Mouse (Mus musculus) MEL (cell line): ENCODE results near the gene Vwa8. TPM values are rescaled to one million over a fixed set of nuclear protein-coding genes. Genes with fewer than 3 reads are reported as not detected.

ENCODE experiments used
- DNase-seq: peaks from one replicate; pipeline ENCODE4 v3.0.0; 2011; ENCODE audit warnings: low read depth, low spot score
- H3K27ac ChIP-seq: 2 replicates; pipeline ENCODE4 v1.5.1; 2012; ENCODE audit warnings: low read depth, mild to moderate bottlenecking, control low read depth, low read length, moderate library complexity; ENCODE audit not compliant: control insufficient read depth
- H3K27me3 ChIP-seq, 2 experiments: fragments of 150-350 bp in 1 of 2; sonication (generic) in 1 of 2; 2 replicates each; pipeline ENCODE4 v1.6.1; 2012; ENCODE audit warnings: low read length in 2 of 2, mild to moderate bottlenecking in 2 of 2, improper control_type of control experiment in 1 of 2, moderate library complexity in 1 of 2; ENCODE audit not compliant: insufficient read depth in 2 of 2, control insufficient read depth in 1 of 2
- H3K36me3 ChIP-seq, 2 experiments: 2 replicates each; pipeline ENCODE4 v1.6.1; 2012 to 2014; ENCODE audit warnings: low read length in 2 of 2, improper control_type of control experiment in 1 of 2, inconsistent platforms in 1 of 2, mild to moderate bottlenecking in 1 of 2; ENCODE audit not compliant: insufficient read depth in 2 of 2, control insufficient read depth in 1 of 2
- H3K4me1 ChIP-seq, 2 experiments: fragments of 150-350 bp in 1 of 2; sonication (generic) in 1 of 2; 2 replicates each; pipeline ENCODE4 v1.6.1; 2012; ENCODE audit warnings: low read length in 2 of 2, improper control_type of control experiment in 1 of 2, mild to moderate bottlenecking in 1 of 2; ENCODE audit not compliant: insufficient read depth in 2 of 2, control insufficient read depth in 1 of 2
- H3K4me3 ChIP-seq, 2 experiments: fragments of 150-350 bp in 1 of 2; sonication (generic) in 1 of 2; 2 replicates each; pipeline ENCODE4 v1.5.1; 2012; ENCODE audit warnings: low read depth in 2 of 2, low read length in 2 of 2, mild to moderate bottlenecking in 2 of 2, moderate library complexity in 2 of 2, control low read depth in 1 of 2, improper control_type of control experiment in 1 of 2; ENCODE audit not compliant: control insufficient read depth in 1 of 2, insufficient read depth in 1 of 2
- H3K79me2 ChIP-seq: 2 replicates; pipeline ENCODE4 v1.6.1; 2012; ENCODE audit warnings: mild to moderate bottlenecking, low read length, moderate library complexity; ENCODE audit not compliant: control insufficient read depth, poor library complexity, insufficient read depth
- H3K9ac ChIP-seq: 2 replicates; pipeline ENCODE4 v1.6.1; 2012; ENCODE audit warnings: low read depth, mild to moderate bottlenecking, control low read depth, low read length, moderate library complexity; ENCODE audit not compliant: control insufficient read depth, poor library complexity, severe bottlenecking
- H3K9me3 ChIP-seq: fragments of 150-350 bp; sonication (generic); replicated peaks from 2 replicates; pipeline ENCODE4 v1.6.1; 2012; ENCODE audit warnings: mild to moderate bottlenecking, low read length, improper control_type of control experiment, moderate library complexity; ENCODE audit not compliant: insufficient read depth
- CHD2 ChIP-seq: IDR thresholded peaks from 2 replicates; pipeline ENCODE4 v1.6.1; 2011; ENCODE audit warnings: low read length, improper control_type of control experiment
- EP300 ChIP-seq, 2 experiments: IDR thresholded peaks; 2 replicates each; pipeline ENCODE4 v1.6.1; 2011; ENCODE audit warnings: improper control_type of control experiment in 2 of 2, low read length in 2 of 2, low read depth in 1 of 2, mild to moderate bottlenecking in 1 of 2
- ETS1 ChIP-seq: IDR thresholded peaks from 2 replicates; pipeline ENCODE4 v1.6.1; 2012; ENCODE audit warnings: low read depth, mild to moderate bottlenecking, inconsistent platforms, low read length, improper control_type of control experiment, moderate library complexity
- GATA1 ChIP-seq: IDR thresholded peaks from 2 replicates; pipeline ENCODE4 v1.6.1; 2011; ENCODE audit warnings: low read depth, low read length, improper control_type of control experiment
- KAT2A ChIP-seq: conservative IDR thresholded peaks from 2 replicates; pipeline ENCODE4 v1.6.1; 2012; ENCODE audit warnings: low read depth, low read length, improper control_type of control experiment, inconsistent platforms
- MAFK ChIP-seq: IDR thresholded peaks from 2 replicates; pipeline ENCODE4 v1.6.1; 2011; ENCODE audit warnings: low read depth, mild to moderate bottlenecking, low read length, improper control_type of control experiment, borderline replicate concordance
- MEF2A ChIP-seq: IDR thresholded peaks from 2 replicates; pipeline ENCODE4 v1.6.1; 2014; ENCODE audit warnings: low read depth, mild to moderate bottlenecking, inconsistent platforms, low read length, improper control_type of control experiment; ENCODE audit not compliant: poor library complexity, insufficient replicate concordance, severe bottlenecking; ENCODE audit errors: extremely low read depth
- MXI1 ChIP-seq: IDR thresholded peaks from 2 replicates; pipeline ENCODE4 v1.6.1; 2011; ENCODE audit warnings: mild to moderate bottlenecking, low read depth, low read length, improper control_type of control experiment
- MYC ChIP-seq: IDR thresholded peaks from 2 replicates; pipeline ENCODE4 v1.6.1; 2011; ENCODE audit warnings: low read depth, mild to moderate bottlenecking, low read length, improper control_type of control experiment, moderate library complexity
- POLR2A ChIP-seq, 2 experiments: IDR thresholded peaks; 2 replicates each; pipeline ENCODE4 v1.6.1; 2011 to 2012; ENCODE audit warnings: low read length in 2 of 2, mild to moderate bottlenecking in 2 of 2, control low read depth in 1 of 2, improper control_type of control experiment in 1 of 2, low read depth in 1 of 2, moderate library complexity in 1 of 2; ENCODE audit not compliant: control insufficient read depth in 1 of 2, insufficient read depth in 1 of 2, poor library complexity in 1 of 2
- POLR2AphosphoS5 ChIP-seq: IDR thresholded peaks from 2 replicates; pipeline ENCODE4 v1.6.1; 2012; ENCODE audit warnings: low read depth, borderline replicate concordance, mild to moderate bottlenecking, inconsistent platforms, low read length, moderate library complexity, mixed read lengths
- RCOR1 ChIP-seq: IDR thresholded peaks from 2 replicates; pipeline ENCODE4 v1.6.1; 2012; ENCODE audit warnings: low read depth, mild to moderate bottlenecking, inconsistent platforms, low read length, improper control_type of control experiment
- SIN3A ChIP-seq: IDR thresholded peaks from 2 replicates; pipeline ENCODE4 v1.6.1; 2012; ENCODE audit warnings: low read length, improper control_type of control experiment, inconsistent platforms
- TAL1 ChIP-seq: IDR thresholded peaks from 2 replicates; pipeline ENCODE4 v1.6.1; 2012; ENCODE audit warnings: mild to moderate bottlenecking, inconsistent platforms, low read length, moderate library complexity, mixed read lengths
- UBTF ChIP-seq: IDR thresholded peaks from 2 replicates; pipeline ENCODE4 v1.6.1; 2012; ENCODE audit warnings: low read depth, mild to moderate bottlenecking, inconsistent platforms, low read length, improper control_type of control experiment, moderate library complexity, borderline replicate concordance; ENCODE audit not compliant: insufficient read depth
- USF2 ChIP-seq, 2 experiments: IDR thresholded peaks; 2 replicates each; pipeline ENCODE4 v1.6.1; 2011 to 2012; ENCODE audit warnings: improper control_type of control experiment in 2 of 2, low read length in 2 of 2, borderline replicate concordance in 1 of 2, inconsistent platforms in 1 of 2, low read depth in 1 of 2, mild to moderate bottlenecking in 1 of 2; ENCODE audit not compliant: insufficient read depth in 1 of 2
- ZC3H11A ChIP-seq: IDR thresholded peaks from 2 replicates; pipeline ENCODE4 v1.6.1; 2012; ENCODE audit warnings: low read depth, mild to moderate bottlenecking, inconsistent platforms, low read length, improper control_type of control experiment
- ZMIZ1 ChIP-seq: IDR thresholded peaks from 2 replicates; pipeline ENCODE4 v1.6.1; 2012; ENCODE audit warnings: low read depth, mild to moderate bottlenecking, inconsistent platforms, low read length, improper control_type of control experiment, moderate library complexity
- polyA plus RNA-seq, 2 experiments: library from polyadenylated mRNA; stranded (reverse) in 1 of 2; unstranded in 1 of 2; fragments of >175 nt in 1 of 2; fragments of >200 nt in 1 of 2; gene quantifications; 2 replicates each; pipeline versions ENCODE4 v1.2.1 to v1.2.4; 2012; ENCODE audit warnings: low replicate concordance in 2 of 2, low read depth in 1 of 2; ENCODE audit not compliant: insufficient read length in 2 of 2, insufficient read depth in 1 of 2, missing spikeins in 1 of 2
- total RNA-seq: library from RNA; depleted of rRNA; stranded (reverse); fragments of 300-350 nt; gene quantifications from 2 replicates; pipeline ENCODE4 v1.2.3, GENCODE M21; 2012

The Vwa8 gene
- total and polyA plus RNA-seq, 3 experiments, result 12.4 to 19.6 TPM; not detected in 1

- no peaks in the 10 kb centered on the region for H3K27me3 ChIP-seq
Measured at GRCm38 (mm10) chr14:78941741-78942475, 93.1 kb downstream of the Vwa8 start.

GRCm38 (mm10) chr14:78955745-78956144, 106.9 kb downstream of the Vwa8 start:
- Histone ChIP-seq H3K27ac (no peak overlapping the region), H3K9ac (no peak overlapping the region), H3K4me3 (no peak overlapping the region), H3K9me3 (no peaks in the 10 kb centered on the region), H3K4me1 (no peaks in the 10 kb centered on the region), H3K27me3 (no peaks in the 10 kb centered on the region), H3K36me3 (no peaks in the 10 kb centered on the region), H3K79me2 (no peaks in the 10 kb centered on the region)
- peak; percentile 6 for DNase-seq
- TF ChIP-seq KAT2A (no peak), MXI1 (no peak), USF2 (IDR thresholded peaks at IDR 0.05; ENCODE audit: borderline replicate concordance in 1 of 2, insufficient read depth in 1 of 2, low read depth in 1 of 2, low read length in 2 of 2) (no peak), POLR2AphosphoS5 (no peak), ZC3H11A (no peak), ETS1 (no peak), MAFK (no peak), MYC (no peak), RCOR1 (no peak), TAL1 (no peak), EP300 (IDR thresholded peaks at IDR 0.05; ENCODE audit: low read depth in 1 of 2, low read length in 2 of 2) (no peak), ZMIZ1 (no peak), UBTF (no peak), CHD2 (no peak)

More at GRCm38 (mm10) chr14:78941741-78942475, 93.1 kb downstream of the Vwa8 start:
- H3K4me1 ChIP-seq, result no peaks in the 10 kb centered on the region
- H3K9me3 ChIP-seq, result no peaks in the 10 kb centered on the region
- TF ChIP-seq USF2 (IDR thresholded peaks at IDR 0.05; ENCODE audit: borderline replicate concordance in 1 of 2, insufficient read depth in 1 of 2, low read depth in 1 of 2, low read length in 2 of 2), result no peak
- TF ChIP-seq GATA1, result no peak
- TF ChIP-seq RCOR1, result no peak
- TF ChIP-seq MEF2A, result no peak
- TF ChIP-seq SIN3A, result no peak
- no peak for TF ChIP-seq ETS1
- TF ChIP-seq POLR2A (IDR thresholded peaks at IDR 0.05; ENCODE audit: control insufficient read depth in 1 of 2, insufficient read depth in 1 of 2, low read depth in 1 of 2, low read length in 2 of 2, poor library complexity in 1 of 2), result no peak
- no peak for TF ChIP-seq TAL1
- TF ChIP-seq, all 39 proteins: peak for 0
- Histone ChIP-seq H3K36me3 (no peaks in the 10 kb centered on the region; a peak in 1 of 4 replicates), H3K4me3 (no peak overlapping the region), H3K9ac (no peak overlapping the region), H3K79me2 (no peaks in the 10 kb centered on the region), H3K27ac (no peak overlapping the region)
- DNase-seq, result no peak
